In the genomic region with DNA sequence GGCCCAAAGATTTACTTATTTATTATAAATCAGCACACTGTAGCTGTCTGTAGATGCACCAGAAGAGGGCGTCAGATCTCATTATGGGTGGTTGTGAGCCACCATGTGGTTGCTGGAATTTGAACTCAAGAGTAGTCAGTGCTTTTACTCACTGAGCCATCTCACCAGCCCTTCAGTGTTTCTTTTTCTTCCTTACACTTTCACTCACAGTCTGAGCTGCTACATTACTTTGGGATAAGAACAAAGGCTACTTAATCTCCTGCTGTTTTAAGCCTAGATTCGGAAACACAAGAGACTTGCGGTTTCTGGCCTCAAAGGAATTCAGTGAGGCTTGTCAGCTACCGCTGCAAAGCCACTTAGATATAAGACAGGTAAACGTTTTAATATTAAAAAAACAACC, we compare ENCODE assay signal across 24 mouse cellular contexts. TPM values are rescaled to one million over a fixed set of nuclear protein-coding genes. Genes with fewer than 3 reads are reported as not detected.
"Had no signal": no experiment of that assay in that cellular context is flagged by ENCODE, and none has a peak within 500 bp of the region (broad histone marks: within the 10 kb centered on the region; RNA-seq: fewer than 3 reads in every experiment).

No protein-coding gene starts in this region.

- H3K9me3 ChIP-seq: kidney, embryonic 15.5 days; liver, embryonic 15.5 days; midbrain, embryonic 12.5 days; neural tube, embryonic 12.5 days had no signal

- H3K4me3 ChIP-seq: kidney, embryonic 15.5 days; liver, embryonic 15.5 days; megakaryocyte, embryonic 14.5 days; midbrain, embryonic 12.5 days; neural tube, embryonic 12.5 days had no signal

- DNase-seq: kidney, adult 2 months; kidney, postnatal 25 days; layer of hippocampus, adult 9-11 months; left cerebral cortex, postnatal 4 days; lung, adult 2 months; lung, postnatal 14 days; right cerebral cortex, postnatal 4 days; spleen, adult 18-20 months; thymus, adult 2 months; thymus, postnatal 36 days had no signal

- H3K36me3 ChIP-seq: kidney, embryonic 15.5 days; liver, embryonic 15.5 days; midbrain, embryonic 12.5 days; neural tube, embryonic 12.5 days had no signal

- H3K27ac ChIP-seq: kidney, embryonic 15.5 days; liver, embryonic 15.5 days; macrophage; midbrain, embryonic 12.5 days; neural tube, embryonic 12.5 days had no signal

- H3K4me1 ChIP-seq: liver, embryonic 15.5 days; neural tube, embryonic 12.5 days had no signal

- H3K4me2 ChIP-seq: kidney, embryonic 15.5 days; liver, embryonic 11.5 days; liver, embryonic 15.5 days; midbrain, embryonic 12.5 days; neural tube, embryonic 12.5 days had no signal

- H3K9ac ChIP-seq: kidney, embryonic 15.5 days; liver, embryonic 15.5 days; midbrain, embryonic 12.5 days; neural tube, embryonic 12.5 days had no signal

RNA-seq across cellular contexts. Expression of a gene that starts 42.3 kb away (rescaled TPM):
- total RNA-seq: left cerebral cortex, adult 18-20 months; left cerebral cortex, postnatal 10 days; left cerebral cortex, postnatal 4 days; monocyte, adult 5-6 weeks; neutrophil, adult 5-6 weeks had no signal
- polyA plus RNA-seq: kidney, adult 2 months; limb, embryonic 14.5 days; liver, embryonic 15.5 days; lung, adult 2 months; macrophage; neural tube, embryonic 12.5 days; thymus, adult 2 months had no signal

RNA-seq across cellular contexts. Expression of a gene that starts 53.9 kb away (rescaled TPM):
- total RNA-seq: left cerebral cortex, postnatal 10 days; left cerebral cortex, postnatal 4 days; monocyte, adult 5-6 weeks; neutrophil, adult 5-6 weeks had no signal
- polyA plus RNA-seq: kidney, adult 2 months; kidney, embryonic 15.5 days; limb, embryonic 14.5 days; liver, embryonic 11.5 days; liver, embryonic 15.5 days; lung, adult 2 months; macrophage; midbrain, embryonic 12.5 days; neural tube, embryonic 12.5 days; stomach, embryonic 14.5 days; testis, adult 2 months had no signal
